Mouse (Mus musculus): ENCODE measurements around the gene Cdk19.

DNA sequence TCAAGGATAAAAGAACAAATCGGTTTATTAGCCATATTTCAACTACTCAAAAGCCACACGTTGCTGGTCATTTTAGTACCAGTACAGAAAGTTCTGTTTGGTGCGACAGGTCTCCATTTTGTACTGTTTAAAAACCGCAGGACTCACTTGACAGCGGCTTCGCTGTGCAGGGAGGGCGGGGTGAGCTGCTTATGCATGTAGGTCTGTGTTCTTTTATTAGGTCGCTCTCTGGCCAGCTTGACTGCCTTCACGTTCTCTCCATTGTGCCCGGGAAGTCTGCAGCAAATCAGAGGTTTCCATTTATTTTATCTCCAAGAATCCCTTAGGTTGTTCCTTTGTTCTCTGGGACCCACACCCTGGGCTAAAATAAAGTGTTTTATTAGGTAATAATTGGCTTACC, 152.4 kb downstream of the Cdk19 start:
- TF ChIP-seq POLR2A (IDR thresholded peaks at IDR 0.05; ENCODE audit: insufficient read depth, low read length) (no peak), EP300 (IDR thresholded peaks at IDR 0.05; ENCODE audit: insufficient read depth, low read depth, low read length) (no peak)

Data from ES-Bruce4 (cell line).